Mouse (Mus musculus) G1E-ER4 (cell line): ENCODE data around the gene Gm21981. TPM values are rescaled to one million over a fixed set of nuclear protein-coding genes. Genes with fewer than 3 reads are reported as not detected.

ENCODE experiments used
- GATA1 ChIP-seq: IDR thresholded peaks from one replicate; pipeline ENCODE4 v1.8.0; 2012; ENCODE audit warnings: low read length, inconsistent platforms
- polyA plus RNA-seq: library from polyadenylated mRNA; stranded (reverse); fragments of >175 nt; gene quantifications from 2 replicates; pipeline ENCODE4 v1.2.3, GENCODE M21; 2012

The Gm21981 gene
- polyA plus RNA-seq, 1 experiment: 0.37 TPM

DNA sequence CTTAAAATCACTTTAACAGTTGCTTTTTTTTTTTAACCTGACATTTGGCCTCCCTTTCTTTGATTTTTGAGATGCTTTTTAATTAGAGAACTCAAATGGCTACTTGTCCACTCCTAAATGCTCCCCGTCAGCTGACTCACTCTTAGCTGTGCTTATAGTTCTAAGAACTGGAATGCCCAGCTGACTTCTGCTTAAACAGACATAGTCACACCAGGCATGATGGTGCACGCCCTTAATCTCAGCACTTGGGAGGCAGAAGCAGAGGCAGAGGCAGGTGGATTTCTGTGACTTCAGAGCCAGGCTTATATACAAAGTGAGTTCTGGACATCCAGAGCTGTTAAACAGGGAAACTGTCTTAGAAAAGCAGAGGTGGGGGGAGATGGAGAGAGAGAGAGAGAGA is 42.3 kb downstream of the Gm21981 start:
- TF ChIP-seq GATA1: no peak

DNA sequence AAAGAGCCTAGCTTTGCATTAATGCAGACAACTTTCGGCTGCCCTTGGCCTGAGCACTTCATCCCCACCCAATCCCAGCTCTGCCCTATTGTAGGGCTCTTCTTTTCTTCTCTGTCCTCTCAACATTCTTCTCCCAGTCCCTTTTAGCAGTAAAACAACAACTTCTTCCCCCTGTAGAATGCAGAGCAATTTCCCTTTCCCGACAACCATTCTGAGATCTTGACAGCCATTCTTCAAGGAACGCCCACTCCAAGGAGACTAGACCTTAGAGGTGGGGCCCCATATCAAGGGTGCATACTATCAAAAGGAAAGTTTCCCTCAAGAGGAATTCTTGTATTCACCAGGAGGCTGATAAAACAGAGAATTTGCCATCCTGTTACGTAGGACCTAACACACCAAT is 45.3 kb downstream of the Gm21981 start:
- no peak for TF ChIP-seq GATA1

DNA sequence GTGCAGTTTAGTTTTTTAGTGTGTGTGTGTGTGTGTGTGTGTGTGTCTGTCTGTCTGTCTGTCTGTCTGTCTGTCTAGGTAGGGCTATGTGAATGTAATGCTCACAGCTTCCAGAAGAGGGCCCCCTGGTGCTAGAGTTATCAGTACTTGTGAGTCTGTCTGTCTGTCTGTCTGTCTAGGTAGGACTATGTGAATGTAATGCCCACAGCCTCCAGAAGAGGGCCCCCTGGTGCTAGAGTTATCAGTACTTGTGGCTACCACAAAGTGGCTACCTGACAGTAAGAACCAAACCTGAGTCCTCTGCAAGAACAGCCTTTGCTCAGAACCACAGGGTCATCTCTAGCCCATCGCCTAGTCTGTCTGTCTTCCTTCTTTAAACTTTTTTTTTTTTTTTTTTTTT is 47.6 kb downstream of the Gm21981 start:
- TF ChIP-seq GATA1: no peak

DNA sequence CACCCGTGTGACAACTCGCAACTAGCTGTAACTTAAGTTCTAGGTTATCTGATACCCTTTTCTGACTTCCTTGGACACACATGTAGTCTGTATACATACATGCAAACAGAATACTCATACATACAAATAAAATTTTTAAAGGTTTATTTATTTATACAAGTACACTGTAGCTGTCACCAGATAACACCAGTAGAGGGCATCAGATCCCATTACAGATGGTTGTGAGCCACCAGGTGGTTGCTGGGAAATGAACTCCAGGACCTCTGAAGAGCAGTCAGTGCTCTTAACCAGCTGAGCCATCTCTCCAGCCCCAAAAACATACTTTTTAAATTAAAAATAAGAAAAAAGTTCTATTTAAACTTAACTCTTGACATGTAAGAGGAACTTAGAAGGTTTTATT is 51.3 kb downstream of the Gm21981 start:
- no peak for TF ChIP-seq GATA1

Other genes starting within 250 kb of the Gm21981 start
- 23.1 and 25.1 TPM in 2 replicates for gene Taf8, start 192.2 kb downstream of the Gm21981 start, polyA plus RNA-seq
- 451 and 580 TPM in 2 replicates for gene Ccnd3, start 189.4 kb downstream of the Gm21981 start, polyA plus RNA-seq
- gene Bysl, start 83.0 kb downstream of the Gm21981 start, polyA plus RNA-seq: 58.2 and 67.0 TPM in 2 replicates
- 6.0 and 7.3 TPM in 2 replicates for gene Med20, start 82.9 kb downstream of the Gm21981 start, polyA plus RNA-seq
- gene Gm20517, start 82.9 kb downstream of the Gm21981 start, polyA plus RNA-seq: 0.11 TPM in 1 of 2 replicates, not detected in the other
- gene Usp49, start 63.8 kb downstream of the Gm21981 start, polyA plus RNA-seq: 15.8 and 20.6 TPM in 2 replicates
- gene Tomm6, start 6.1 kb downstream of the Gm21981 start, polyA plus RNA-seq: 246 and 348 TPM in 2 replicates
- gene Frs3, start 5.4 kb downstream of the Gm21981 start, polyA plus RNA-seq: 3.2 and 4.1 TPM in 2 replicates
- gene Prickle4, start 281 bp upstream of the Gm21981 start, polyA plus RNA-seq: 5.3 and 5.7 TPM in 2 replicates
- gene Pgc, start 32.4 kb upstream of the Gm21981 start, polyA plus RNA-seq: not detected in 2 replicates
- gene Tfeb, start 42.6 kb upstream of the Gm21981 start, polyA plus RNA-seq: 40.1 and 50.4 TPM in 2 replicates
- not detected in 2 replicates for gene Mdfi, start 140.2 kb upstream of the Gm21981 start, polyA plus RNA-seq
- 35.6 and 46.1 TPM in 2 replicates for gene Foxp4, start 230.2 kb upstream of the Gm21981 start, polyA plus RNA-seq